Mouse (Mus musculus): ENCODE data around the gene Hoxa7.

DNA sequence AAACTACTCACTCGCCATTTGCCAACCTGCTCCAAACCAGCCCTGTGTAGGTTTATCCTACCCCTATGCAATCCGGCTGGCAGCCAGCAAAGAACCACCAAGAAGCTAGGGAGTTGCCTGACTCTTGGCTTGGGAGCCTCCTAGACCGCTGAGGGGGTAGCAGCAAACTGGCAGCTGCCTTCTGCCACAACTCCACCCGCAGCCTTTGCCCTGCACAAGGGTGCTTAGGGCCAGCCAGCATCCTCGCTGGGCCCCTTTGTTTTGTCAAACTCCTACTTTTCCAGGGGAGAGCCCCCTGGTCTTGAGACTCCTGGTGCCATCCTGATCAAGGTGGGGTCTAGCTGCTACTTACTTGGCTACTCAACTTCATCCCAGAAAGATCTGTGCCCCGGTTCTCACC lies 37.0 kb downstream of the Hoxa7 start:
- TF ChIP-seq CTCF (IDR thresholded peaks at IDR 0.05; ENCODE audit: insufficient read depth, low read depth, low read length): no peak
- TF ChIP-seq POLR2A (IDR thresholded peaks at IDR 0.05; ENCODE audit: insufficient read depth, low read depth, low read length): no peak
